Mouse (Mus musculus): ENCODE results near the gene Olfr294. TPM values are rescaled to one million over a fixed set of nuclear protein-coding genes. Genes with fewer than 3 reads are reported as not detected.

Gene Olfr294
- not detected in 2 replicates for polyA plus RNA-seq (2015; fragmentation: Nextera tagmentation; extraction: Ambion mirVana)

DNA sequence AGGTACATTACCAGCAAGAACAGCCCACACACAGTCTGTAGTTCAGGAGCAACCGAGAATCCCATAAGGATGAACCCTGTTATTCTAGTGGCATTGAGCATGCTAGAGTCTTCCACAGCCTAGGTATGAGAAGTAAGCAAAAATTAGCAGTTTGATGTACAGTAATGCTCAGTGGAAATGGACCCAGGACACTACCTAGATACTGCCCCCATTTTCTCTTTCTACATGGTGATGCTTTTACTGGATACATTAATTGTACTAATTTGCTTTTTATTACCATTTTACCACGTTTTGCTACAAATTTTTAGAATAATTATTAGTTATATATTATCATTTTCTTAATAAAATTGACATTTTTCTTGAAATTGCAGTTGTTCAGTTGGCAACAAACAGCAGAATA lies at the start of gene Olfr294:
Gene Olfr294 (minus strand): TSS at position 101 of the 400 bp plus-strand sequence.
- no peaks in the 10 kb centered on the region for H3K9me3 ChIP-seq
- no peak for ATAC-seq (ENCODE audit: borderline replicate concordance, extremely low read depth, low FRiP score, low TSS enrichment)
- H3K36me3 ChIP-seq, result no peaks in the 10 kb centered on the region
- no peaks in the 10 kb centered on the region for H3K27me3 ChIP-seq
- 50% methylated on average over 2 of the region's 2 CpGs for WGBS
- H3K4me3 ChIP-seq, result no peak within 1 kb of the TSS
- H3K9ac ChIP-seq, result no peak within 1 kb of the TSS
- no peak within 1 kb of the TSS for H3K4me2 ChIP-seq
- no peaks in the 10 kb centered on the region for H3K4me1 ChIP-seq
- H3K27ac ChIP-seq, result no peak within 1 kb of the TSS

DNA sequence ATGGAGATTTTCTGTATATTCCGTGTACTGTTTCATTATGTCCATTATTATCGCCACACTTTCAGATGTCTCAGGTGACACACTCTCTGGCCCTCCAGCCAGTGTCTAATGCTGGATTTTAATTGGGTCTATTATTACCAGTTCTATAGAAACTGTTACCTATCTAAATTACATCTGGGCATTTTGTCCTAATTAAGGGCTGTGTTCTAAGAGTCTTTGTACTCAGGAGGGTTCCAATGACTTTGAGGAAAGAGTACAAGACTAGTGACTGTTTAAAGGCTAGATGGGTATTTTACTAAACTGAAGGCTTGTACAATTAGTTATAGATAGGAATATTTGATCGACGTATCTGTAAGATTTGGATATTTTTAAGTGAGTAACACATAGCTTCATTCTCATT lies 32.3 kb upstream of the Olfr294 start, which contains the start of gene Olfr293:
Gene Olfr293 (plus strand): TSS at position 301 of the 400 bp plus-strand sequence.
- no peaks in the 10 kb centered on the region for H3K9me3 ChIP-seq
- ATAC-seq (ENCODE audit: borderline replicate concordance, extremely low read depth, low FRiP score, low TSS enrichment), result no peak
- H3K36me3 ChIP-seq, result no peaks in the 10 kb centered on the region
- no peak within 1 kb of the TSS for H3K9ac ChIP-seq
- H3K4me1 ChIP-seq, result no peaks in the 10 kb centered on the region
- H3K4me3 ChIP-seq, result no peak within 1 kb of the TSS
- H3K27me3 ChIP-seq, result no peaks in the 10 kb centered on the region
- WGBS, result 87% methylated on average over 4 of the region's 4 CpGs
- no peak within 1 kb of the TSS for H3K27ac ChIP-seq
- H3K4me2 ChIP-seq, result no peak within 1 kb of the TSS

DNA sequence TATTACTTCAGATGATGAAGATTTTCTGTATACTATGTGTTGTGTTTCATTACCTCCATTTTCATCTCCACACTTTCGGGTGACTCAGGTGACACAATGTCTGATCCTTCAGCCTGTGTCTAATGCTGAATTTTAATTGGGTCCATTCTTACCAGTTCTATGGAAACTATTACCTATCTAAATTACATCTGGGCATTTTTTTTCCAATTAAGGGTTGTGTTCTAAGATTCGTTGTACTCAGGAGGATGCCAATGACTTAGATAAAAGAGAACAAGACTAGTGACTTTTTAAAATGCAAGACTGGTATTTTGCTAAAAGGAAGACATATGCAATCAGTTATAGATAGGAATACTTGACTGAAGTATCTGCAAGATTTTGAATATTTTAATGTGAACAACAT lies 32.9 kb downstream of the Olfr294 start, which contains the start of gene Olfr295:
Gene Olfr295 (plus strand): TSS at position 301 of the 400 bp plus-strand sequence.
- no peak within 1 kb of the TSS for H3K4me2 ChIP-seq
- no peaks in the 10 kb centered on the region for H3K27me3 ChIP-seq
- H3K4me3 ChIP-seq, result no peak within 1 kb of the TSS
- no peak within 1 kb of the TSS for H3K27ac ChIP-seq
- no peaks in the 10 kb centered on the region for H3K36me3 ChIP-seq
- no peak within 1 kb of the TSS for H3K9ac ChIP-seq
- H3K9me3 ChIP-seq, result no peaks in the 10 kb centered on the region
- no peak for ATAC-seq (ENCODE audit: borderline replicate concordance, extremely low read depth, low FRiP score, low TSS enrichment)
- 82% methylated on average over 2 of the region's 2 CpGs for WGBS
- H3K4me1 ChIP-seq, result no peaks in the 10 kb centered on the region

Other genes with a start within 250 kb of the Olfr294 start
- not detected in 2 replicates for gene Olfr305, start 249.7 kb downstream of the Olfr294 start, polyA plus RNA-seq (2015; fragmentation: Nextera tagmentation; extraction: Ambion mirVana)
- gene Olfr304, start 230.0 kb downstream of the Olfr294 start, polyA plus RNA-seq (2015; fragmentation: Nextera tagmentation; extraction: Ambion mirVana), result not detected in 2 replicates
- not detected in 2 replicates for gene Olfr303, start 218.9 kb downstream of the Olfr294 start, polyA plus RNA-seq (2015; fragmentation: Nextera tagmentation; extraction: Ambion mirVana)
- gene Olfr301, start 212.8 kb downstream of the Olfr294 start, polyA plus RNA-seq (2015; fragmentation: Nextera tagmentation; extraction: Ambion mirVana), result not detected in 2 replicates
- not detected in 2 replicates for gene Olfr299, start 156.7 kb downstream of the Olfr294 start, polyA plus RNA-seq (2015; fragmentation: Nextera tagmentation; extraction: Ambion mirVana)
- gene Olfr298, start 124.2 kb downstream of the Olfr294 start, polyA plus RNA-seq (2015; fragmentation: Nextera tagmentation; extraction: Ambion mirVana), result not detected in 2 replicates
- not detected in 2 replicates for gene Olfr297, start 96.7 kb downstream of the Olfr294 start, polyA plus RNA-seq (2015; fragmentation: Nextera tagmentation; extraction: Ambion mirVana)
- gene Olfr295, start 32.8 kb downstream of the Olfr294 start, polyA plus RNA-seq (2015; fragmentation: Nextera tagmentation; extraction: Ambion mirVana), result not detected in 2 replicates
- gene Olfr293, start 32.4 kb upstream of the Olfr294 start, polyA plus RNA-seq (2015; fragmentation: Nextera tagmentation; extraction: Ambion mirVana), result not detected in 2 replicates
- gene Olfr292, start 71.7 kb upstream of the Olfr294 start, polyA plus RNA-seq (2015; fragmentation: Nextera tagmentation; extraction: Ambion mirVana), result not detected in 2 replicates
- gene Folh1, start 159.3 kb upstream of the Olfr294 start, polyA plus RNA-seq (2015; fragmentation: Nextera tagmentation; extraction: Ambion mirVana), result 0.15 and 0.18 TPM in 2 replicates
- gene Vmn2r77, start 178.4 kb upstream of the Olfr294 start, polyA plus RNA-seq (2015; fragmentation: Nextera tagmentation; extraction: Ambion mirVana), result not detected in 2 replicates

Data from lung, embryonic 15.5 days (tissue).